Mouse (Mus musculus) embryonic fibroblast, embryonic 13.5 days (primary cell): ENCODE data around the gene Maea.

Experiments
- CTCF ChIP-seq: IDR thresholded peaks from 2 replicates; pipeline ENCODE4 v1.5.1; 2011; ENCODE audit warnings: mild to moderate bottlenecking, control low read depth, low read length, moderate library complexity, borderline replicate concordance; ENCODE audit not compliant: insufficient read depth
- POLR2A ChIP-seq: IDR thresholded peaks from 2 replicates; pipeline ENCODE4 v1.6.1; 2011; ENCODE audit warnings: low read depth, mild to moderate bottlenecking, control low read depth, low read length, moderate library complexity

DNA sequence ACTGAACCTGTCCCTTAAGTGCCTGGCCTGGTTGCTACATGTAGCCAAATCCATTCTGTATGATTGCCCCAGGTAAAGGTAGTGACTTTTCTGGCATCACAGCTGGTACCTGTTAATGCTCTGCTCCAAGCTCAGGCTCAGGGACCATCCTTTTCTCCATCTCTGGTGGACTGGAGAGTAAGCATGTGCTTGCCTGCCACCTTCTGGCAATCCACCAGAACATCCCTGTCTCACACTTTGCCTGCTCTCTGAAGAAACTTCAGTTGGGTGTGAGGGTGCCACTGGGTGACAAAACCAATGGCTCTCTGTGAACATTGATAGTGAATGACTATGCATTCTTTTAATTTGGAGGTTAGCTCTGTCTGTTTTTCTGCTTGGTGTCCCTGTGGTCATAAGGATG, 35.8 kb downstream of the Maea start:
- TF ChIP-seq POLR2A (no peak), CTCF (peak; percentile 61; the same call in 1 of the 2 replicates)
